Mouse (Mus musculus) small intestine, adult 2 months (tissue): ENCODE results near the gene Naf1. TPM values are rescaled to one million over a fixed set of nuclear protein-coding genes. Genes with fewer than 3 reads are reported as not detected.

ENCODE experiments used
- H3K27ac ChIP-seq: fragments of 200-500 bp; 2 replicates; pipeline ENCODE4 v1.5.1; 2012; ENCODE audit warnings: low read depth, low read length, control low read depth, inconsistent platforms; ENCODE audit not compliant: insufficient read depth
- H3K27me3 ChIP-seq: fragments of 200-500 bp; 2 replicates; pipeline ENCODE4 v1.6.1; 2012; ENCODE audit warnings: mild to moderate bottlenecking, moderate library complexity, low read length, inconsistent platforms; ENCODE audit not compliant: control insufficient read depth, insufficient read depth
- H3K36me3 ChIP-seq: fragments of 200-500 bp; 2 replicates; pipeline ENCODE4 v1.6.1; 2012; ENCODE audit warnings: mild to moderate bottlenecking, low read length, control low read depth, inconsistent platforms; ENCODE audit not compliant: control insufficient read depth, insufficient read depth
- H3K4me1 ChIP-seq: fragments of 200-500 bp; 2 replicates; pipeline ENCODE4 v1.6.1; 2012; ENCODE audit warnings: low read length, inconsistent platforms, mixed read lengths; ENCODE audit not compliant: control insufficient read depth, insufficient read depth, insufficient read length
- H3K4me3 ChIP-seq: fragments of 200-500 bp; 2 replicates; pipeline ENCODE4 v1.5.1; 2012; ENCODE audit warnings: low read depth, mild to moderate bottlenecking, control low read depth, inconsistent platforms, low read length, moderate library complexity
- CTCF ChIP-seq: fragments of 200-500 bp; IDR thresholded peaks from 2 replicates; pipeline ENCODE4 v1.5.1; 2012; ENCODE audit warnings: low read depth, mild to moderate bottlenecking, control low read depth, inconsistent platforms, low read length, moderate library complexity, mixed read lengths; ENCODE audit not compliant: insufficient replicate concordance, insufficient read length; ENCODE audit errors: extremely low read depth
- POLR2A ChIP-seq: fragments of 200-500 bp; IDR thresholded peaks from 2 replicates; pipeline ENCODE4 v1.6.1; 2012; ENCODE audit warnings: low read depth, mild to moderate bottlenecking, control low read depth, inconsistent platforms, low read length, moderate library complexity
- WGBS: fragments of 180-500 bp; shearing (Covaris S2); methylation state at CpG from one replicate; pipeline ENCODE4 v1.1.7; 2018; 5-methylcytosine and 5-hydroxymethylcytosine counted together
- polyA plus RNA-seq: library from polyadenylated mRNA; depleted of rRNA; stranded (reverse); fragments of >200 nt; gene quantifications from 2 replicates; pipeline ENCODE4 v1.2.3, GENCODE M21; 2012; rRNA removed

The Naf1 gene
- 1.8 and 2.1 TPM in 2 replicates for polyA plus RNA-seq

- Histone ChIP-seq H3K27me3 (no peaks in the 10 kb centered on the region), H3K4me3 (peak within 1 kb of the TSS; percentile 93), H3K27ac (no peak within 1 kb of the TSS), H3K36me3 (no peaks in the 10 kb centered on the region), H3K4me1 (peaks cover 4% of the 10 kb centered on the region; the same call in 1 of the 2 replicates)
- TF ChIP-seq CTCF: no peak
- TF ChIP-seq POLR2A: 0 out of 2 replicates have a peak, but pooled peaks have one; percentile 30
- under 1% methylated on average over 37 of the region's 37 CpGs for WGBS
Measured at GRCm38 (mm10) chr8:66860023-66860422, at the start of gene Naf1. Gene Naf1 (plus strand): TSS chr8:66860217.

- H3K27me3 ChIP-seq: no peaks in the 10 kb centered on the region
- H3K4me1 ChIP-seq: peaks cover 4% of the 10 kb centered on the region; the same call in 1 of the 2 replicates
- no peak overlapping the region for H3K27ac ChIP-seq
- 1% methylated on average over 46 of the region's 46 CpGs for WGBS
- H3K36me3 ChIP-seq: no peaks in the 10 kb centered on the region
- H3K4me3 ChIP-seq: peak overlapping the region; percentile 93
- TF ChIP-seq CTCF (no peak), POLR2A (no peak)
Measured at GRCm38 (mm10) chr8:66860921-66861588, 1.0 kb downstream of the Naf1 start.

GRCm38 (mm10) chr8:66861589-66862500 is 1.8 kb downstream of the Naf1 start:
- Histone ChIP-seq H3K36me3 (no peaks in the 10 kb centered on the region), H3K27ac (no peak overlapping the region), H3K4me1 (peaks cover 4% of the 10 kb centered on the region; the same call in 1 of the 2 replicates), H3K27me3 (no peaks in the 10 kb centered on the region), H3K4me3 (peak overlapping the region; percentile 10; the same call in 1 of the 2 replicates)
- 59% methylated on average over 5 of the region's 5 CpGs for WGBS
- TF ChIP-seq CTCF (no peak), POLR2A (no peak)

GRCm38 (mm10) chr8:66863761-66864160 is 3.7 kb downstream of the Naf1 start:
- TF ChIP-seq POLR2A (no peak), CTCF (no peak)
- 92% methylated on average over 3 of the region's 3 CpGs for WGBS
- no peaks in the 10 kb centered on the region for H3K36me3 ChIP-seq
- no peaks in the 10 kb centered on the region for H3K27me3 ChIP-seq
- H3K4me3 ChIP-seq: no peak overlapping the region
- peaks cover 4% of the 10 kb centered on the region; the same call in 1 of the 2 replicates for H3K4me1 ChIP-seq
- no peak overlapping the region for H3K27ac ChIP-seq

GRCm38 (mm10) chr8:66865120-66865519 is 5.1 kb downstream of the Naf1 start:
- Histone ChIP-seq H3K4me1 (peaks cover 4% of the 10 kb centered on the region; the same call in 1 of the 2 replicates), H3K36me3 (no peaks in the 10 kb centered on the region), H3K4me3 (no peak overlapping the region), H3K27ac (no peak overlapping the region), H3K27me3 (no peaks in the 10 kb centered on the region)
- TF ChIP-seq POLR2A (no peak), CTCF (no peak)
- 84% methylated on average over 1 of the region's 1 CpGs for WGBS

- no peaks in the 10 kb centered on the region for H3K27me3 ChIP-seq
- TF ChIP-seq POLR2A (no peak), CTCF (no peak)
- no peak overlapping the region for H3K27ac ChIP-seq
- no peaks in the 10 kb centered on the region for H3K36me3 ChIP-seq
- no peak overlapping the region for H3K4me3 ChIP-seq
- WGBS: 68% methylated on average over 3 of the region's 3 CpGs
- H3K4me1 ChIP-seq: no peaks in the 10 kb centered on the region
Measured at GRCm38 (mm10) chr8:66867679-66868078, 7.7 kb downstream of the Naf1 start.
